Mouse (Mus musculus) lung, postnatal 4 days (tissue): ENCODE results near the gene Gm527.

Source experiments
- DNase-seq, 2 experiments: peaks; one replicate each; pipeline ENCODE4 v3.0.0; 2021

Gm527 gene

DNA sequence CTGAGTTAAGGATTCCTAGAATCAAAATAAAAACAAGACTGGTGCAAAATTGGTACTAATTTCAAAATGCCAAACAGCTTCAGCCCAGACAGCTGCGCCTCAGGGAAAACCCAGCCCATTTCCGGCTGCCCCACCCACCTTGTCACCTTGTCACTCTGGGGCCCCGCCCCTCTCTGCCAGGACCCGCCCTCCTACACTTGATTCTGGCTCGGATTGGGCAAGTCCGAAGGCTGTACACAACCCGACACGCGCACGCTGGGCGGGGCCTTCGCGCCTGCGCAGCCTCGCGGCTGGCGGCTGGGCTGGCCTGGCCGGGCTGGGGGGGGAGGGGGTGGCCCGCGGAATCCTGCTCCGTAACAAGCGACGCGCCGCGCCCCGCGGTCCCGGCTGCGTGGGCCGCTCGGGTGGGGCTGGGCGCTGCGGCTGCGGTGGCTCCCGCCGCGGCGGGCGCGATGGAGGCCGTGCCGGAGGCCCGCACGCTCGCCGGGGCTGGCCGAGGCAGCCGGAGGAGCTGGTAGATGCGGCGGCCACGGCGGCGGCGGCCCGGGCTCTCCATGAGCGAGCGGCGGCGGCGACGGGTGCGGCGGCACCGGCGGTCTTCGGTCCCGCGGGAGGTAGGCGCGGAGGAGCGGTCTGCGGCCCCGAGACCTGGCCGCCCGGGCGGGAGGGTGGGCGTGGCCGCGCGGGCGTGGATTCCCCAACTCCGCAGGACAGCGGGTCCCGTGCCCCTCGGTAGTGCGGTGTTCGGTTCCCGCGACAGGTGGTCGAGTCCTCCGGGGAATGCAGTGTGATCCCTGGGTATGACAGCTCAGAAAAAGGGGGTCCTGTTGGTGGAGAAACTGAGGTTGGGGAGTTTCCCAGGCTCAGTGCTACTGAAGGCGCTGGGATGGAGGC, at the start of gene Gm527:
Gene Gm527 (plus strand): TSS at position 329 of the 894 bp plus-strand sequence.
- DNase-seq = peak; percentile 95 to 97

DNA sequence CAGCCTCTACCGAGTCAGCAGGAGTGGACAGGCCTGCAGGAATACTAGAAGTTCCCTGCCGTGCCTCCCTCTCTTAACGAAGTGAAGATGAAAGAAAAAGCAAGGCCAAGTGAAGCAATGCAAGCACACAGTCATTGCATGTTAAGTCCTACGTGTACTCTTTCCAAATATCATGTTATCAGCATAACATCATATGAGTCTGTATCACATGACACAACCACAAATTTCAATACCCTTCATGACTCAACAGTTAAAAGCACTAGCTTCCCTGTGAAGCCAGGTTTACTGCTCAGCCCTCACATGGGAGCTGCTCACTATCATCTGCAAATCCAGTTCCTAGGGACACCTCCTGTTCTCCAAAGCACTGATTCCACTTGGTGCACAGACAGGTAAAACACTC, 46.6 kb upstream of the Gm527 start:
- no peak for DNase-seq

DNA sequence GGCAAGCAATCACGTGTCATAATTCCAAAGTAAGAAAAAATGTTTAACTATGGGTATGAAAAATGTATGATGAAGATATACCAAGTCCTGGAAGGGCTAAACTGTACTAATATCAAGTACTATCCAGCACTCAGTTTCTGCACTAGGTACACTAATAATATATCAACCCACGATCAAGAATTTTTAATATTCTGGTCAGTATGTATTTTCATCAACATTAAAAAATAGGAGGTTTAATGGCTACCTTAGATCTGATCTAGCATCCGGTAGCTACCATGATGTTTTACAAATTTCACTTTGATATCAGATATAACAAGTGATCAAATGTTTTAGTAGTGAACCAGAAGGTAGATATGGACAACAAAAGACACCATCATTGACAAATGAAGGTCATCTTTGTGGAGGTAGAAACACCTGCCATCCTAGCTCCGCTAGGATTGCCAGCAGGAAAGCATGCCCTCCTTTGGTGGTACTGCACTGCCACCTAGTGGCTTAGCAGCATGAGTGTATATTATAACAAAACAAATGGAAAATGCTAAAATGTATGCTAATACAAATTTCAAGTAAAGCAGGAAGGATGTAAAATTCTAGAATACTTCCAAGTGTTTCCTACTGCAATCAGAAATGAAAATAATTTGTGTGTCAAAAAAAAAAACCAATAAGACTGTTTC, 20.5 kb upstream of the Gm527 start:
- DNase-seq = peak; percentile 27 to 51

DNA sequence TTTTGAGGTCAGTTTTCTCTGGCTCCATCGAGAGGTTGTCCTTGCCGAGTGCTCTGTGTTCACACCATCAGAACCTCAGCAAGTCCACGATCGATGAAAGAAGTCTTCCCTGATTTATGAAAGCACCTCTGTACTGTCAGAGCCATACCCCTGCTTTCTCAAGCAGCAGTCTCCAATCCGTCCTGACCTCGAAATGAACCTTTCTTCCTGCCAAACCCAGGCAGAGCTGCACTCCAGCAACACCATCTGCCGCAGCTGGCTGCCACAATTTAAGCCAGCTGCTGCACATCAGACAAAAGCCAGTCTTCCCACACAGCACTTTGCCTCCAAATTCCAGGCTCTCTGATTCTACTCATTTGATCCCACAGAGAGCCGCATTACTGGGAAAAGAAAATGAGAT, 15.2 kb upstream of the Gm527 start:
- DNase-seq = peak; percentile 49 to 80

DNA sequence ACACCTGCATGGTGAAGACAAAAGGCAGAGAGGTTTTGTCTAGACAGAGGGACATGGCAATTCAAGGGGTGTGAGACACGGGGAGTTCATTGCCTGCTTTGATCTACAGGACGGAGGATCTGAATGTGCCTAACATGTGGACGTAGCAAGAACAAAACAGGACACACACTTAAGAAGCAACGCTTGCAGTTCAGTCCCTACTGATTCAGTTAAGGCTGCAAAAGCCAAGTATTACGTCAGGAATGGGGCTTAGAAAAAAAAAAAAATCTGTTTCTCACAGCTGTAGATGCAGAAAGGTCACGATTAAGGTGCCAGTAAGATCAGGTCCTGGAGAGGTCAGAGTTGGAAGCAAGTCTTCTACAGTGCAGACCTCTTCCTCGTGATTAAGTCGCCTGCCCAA, 14.5 kb upstream of the Gm527 start:
- no peak for DNase-seq

DNA sequence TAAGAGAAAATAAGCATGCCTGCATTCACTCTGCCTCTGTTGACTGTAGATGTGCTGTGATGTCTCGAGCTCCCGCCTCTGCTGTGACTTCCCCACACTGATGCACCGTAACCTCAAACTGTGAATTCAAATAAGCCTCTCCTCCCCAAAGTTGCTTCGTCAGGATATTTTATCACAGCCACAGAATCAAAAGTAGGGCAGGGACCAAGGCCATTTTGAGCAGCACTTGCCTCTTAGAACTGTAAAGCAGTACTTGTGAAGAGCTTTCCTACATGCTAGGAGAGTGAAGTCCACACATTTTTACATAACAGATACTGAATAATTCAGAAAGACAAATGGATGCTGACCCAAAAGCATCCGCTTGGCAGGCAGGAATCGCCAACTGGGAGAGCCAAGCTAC, 4.7 kb upstream of the Gm527 start:
- no peak for DNase-seq

DNA sequence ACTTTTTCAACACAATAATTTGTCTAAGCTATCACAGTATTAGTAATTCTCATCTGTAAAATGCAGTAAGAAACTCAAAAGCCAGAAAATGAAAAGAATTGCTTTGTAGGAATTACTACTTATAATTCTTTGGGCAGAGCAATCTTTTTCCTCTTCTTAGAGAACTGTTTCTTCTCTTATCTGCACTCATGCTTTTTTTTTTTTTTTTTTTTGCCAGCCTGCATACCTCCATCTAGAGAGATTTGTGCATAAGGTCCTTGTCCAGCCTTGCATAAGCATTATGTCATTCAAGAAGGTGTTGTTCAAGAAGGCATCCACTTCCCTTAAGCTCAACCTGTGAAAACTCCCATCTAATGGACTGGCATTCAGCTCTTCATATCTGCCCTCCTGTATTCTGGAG, 971 bp upstream of the Gm527 start:
- no peak for DNase-seq

DNA sequence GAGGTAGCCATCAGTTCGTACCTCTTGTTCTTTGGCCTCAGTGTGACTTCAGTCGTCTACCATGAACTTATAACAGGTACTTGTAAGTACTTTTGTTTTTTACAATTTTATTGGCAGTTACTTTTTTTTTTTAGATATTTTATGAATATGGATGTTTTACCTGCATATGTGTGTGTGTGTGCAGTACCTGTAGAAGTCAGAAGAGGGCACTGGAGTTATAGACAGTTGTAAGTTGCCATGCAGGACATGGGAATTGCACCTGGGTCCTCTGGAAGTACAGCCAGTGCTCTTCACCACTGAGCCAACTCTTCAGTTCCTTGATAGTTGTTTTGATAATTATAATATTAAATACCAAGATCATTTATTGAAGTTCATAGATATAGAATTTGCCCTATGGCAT, 19.8 kb downstream of the Gm527 start:
- DNase-seq = peak in 1 of 2 experiments; percentile 18

DNA sequence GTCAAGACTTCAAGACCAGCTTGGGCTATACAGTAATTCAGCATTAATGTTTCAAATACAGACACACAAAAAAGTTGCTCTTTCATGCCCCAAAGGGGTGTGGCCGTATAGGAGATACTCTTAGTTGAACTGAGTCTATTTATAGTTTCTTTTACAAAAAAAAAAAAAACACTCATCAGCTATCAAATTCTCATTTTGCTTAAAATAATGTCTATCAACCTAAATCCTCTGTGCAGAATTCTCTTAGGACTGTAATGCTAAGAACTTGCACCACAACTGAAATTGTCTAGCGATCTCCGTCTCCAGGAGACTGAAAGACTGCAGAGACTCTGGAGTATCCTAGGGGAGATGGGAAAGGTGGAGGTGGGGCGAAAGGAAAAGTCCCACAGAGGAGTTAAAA, 46.9 kb downstream of the Gm527 start:
- DNase-seq = no peak

DNA sequence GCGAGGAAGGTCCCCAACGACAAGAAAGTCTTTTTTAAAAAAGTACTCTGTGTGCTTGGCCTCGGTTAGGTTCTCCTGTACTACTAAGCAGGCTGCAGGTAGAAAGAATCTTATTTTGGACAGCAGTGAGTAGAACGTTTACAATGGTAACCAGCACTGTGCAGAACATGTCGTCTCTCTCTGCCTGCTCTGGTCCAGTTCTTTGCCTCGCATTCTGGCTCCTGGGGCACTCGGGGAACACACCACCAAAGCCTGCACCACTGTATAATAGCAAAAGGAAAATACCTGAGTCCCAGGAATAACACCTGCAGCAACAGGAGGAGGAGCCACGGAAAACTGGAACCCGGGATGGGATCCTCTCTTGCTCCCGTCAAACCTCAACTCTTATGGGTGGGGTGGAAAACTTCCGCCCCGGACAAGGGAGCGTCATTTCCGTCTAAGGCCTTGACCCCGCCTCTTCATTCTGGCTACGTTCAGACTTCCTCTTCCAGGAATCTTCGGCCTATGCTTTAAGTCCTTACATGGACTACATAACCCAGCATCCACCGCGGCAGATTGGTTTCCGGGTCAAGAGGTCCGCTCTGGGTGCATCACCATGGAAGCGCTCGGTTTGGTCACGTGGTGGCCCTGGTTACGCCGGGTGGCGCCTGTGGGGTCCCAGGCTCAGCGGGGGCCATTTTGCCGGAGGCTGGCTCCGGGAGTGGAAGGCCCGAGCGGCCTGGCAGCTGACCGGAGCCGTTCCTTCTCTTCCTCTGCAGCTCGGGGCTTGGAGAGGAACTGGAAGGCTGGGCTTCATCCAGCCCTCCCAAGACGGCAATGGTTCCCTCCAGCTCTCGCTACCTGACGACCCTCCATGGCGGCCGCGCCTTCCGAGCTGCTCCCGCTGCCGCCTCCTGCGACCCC, 47.7 kb downstream of the Gm527 start, which contains the start of the genes Klhl28 and Togaram1:
Gene Klhl28 (minus strand): TSS at position 411 of the 903 bp plus-strand sequence.
Gene Togaram1 (plus strand): TSS at position 681 of the 903 bp plus-strand sequence.
- peak; percentile 99 for DNase-seq

DNA sequence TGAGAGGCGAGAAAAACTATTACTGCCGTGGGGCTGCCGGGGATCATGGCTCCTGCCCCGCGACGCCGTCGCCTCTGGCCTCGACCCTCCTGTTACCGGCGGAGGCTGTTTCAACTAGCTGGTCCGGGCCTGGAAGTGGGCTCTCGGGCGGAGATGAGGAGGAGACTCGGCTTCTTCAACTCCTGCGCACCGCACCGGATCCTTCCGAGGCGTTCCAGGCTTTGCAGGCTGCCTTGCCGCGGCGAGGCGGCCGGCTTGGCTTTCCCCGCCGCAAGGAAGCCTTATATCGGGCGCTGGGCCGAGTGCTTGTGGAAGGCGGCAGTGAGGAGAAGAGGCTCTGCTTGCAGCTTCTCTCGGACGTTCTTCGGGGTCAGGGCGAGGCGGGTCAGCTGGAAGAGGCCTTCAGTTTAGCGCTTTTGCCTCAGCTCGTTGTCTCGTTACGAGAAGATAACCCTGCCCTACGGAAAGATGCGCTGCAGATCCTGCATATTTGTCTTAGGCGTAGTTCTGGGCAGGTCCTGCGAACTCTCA, 48.5 kb downstream of the Gm527 start:
- DNase-seq = peak; percentile 73 to 75

DNA sequence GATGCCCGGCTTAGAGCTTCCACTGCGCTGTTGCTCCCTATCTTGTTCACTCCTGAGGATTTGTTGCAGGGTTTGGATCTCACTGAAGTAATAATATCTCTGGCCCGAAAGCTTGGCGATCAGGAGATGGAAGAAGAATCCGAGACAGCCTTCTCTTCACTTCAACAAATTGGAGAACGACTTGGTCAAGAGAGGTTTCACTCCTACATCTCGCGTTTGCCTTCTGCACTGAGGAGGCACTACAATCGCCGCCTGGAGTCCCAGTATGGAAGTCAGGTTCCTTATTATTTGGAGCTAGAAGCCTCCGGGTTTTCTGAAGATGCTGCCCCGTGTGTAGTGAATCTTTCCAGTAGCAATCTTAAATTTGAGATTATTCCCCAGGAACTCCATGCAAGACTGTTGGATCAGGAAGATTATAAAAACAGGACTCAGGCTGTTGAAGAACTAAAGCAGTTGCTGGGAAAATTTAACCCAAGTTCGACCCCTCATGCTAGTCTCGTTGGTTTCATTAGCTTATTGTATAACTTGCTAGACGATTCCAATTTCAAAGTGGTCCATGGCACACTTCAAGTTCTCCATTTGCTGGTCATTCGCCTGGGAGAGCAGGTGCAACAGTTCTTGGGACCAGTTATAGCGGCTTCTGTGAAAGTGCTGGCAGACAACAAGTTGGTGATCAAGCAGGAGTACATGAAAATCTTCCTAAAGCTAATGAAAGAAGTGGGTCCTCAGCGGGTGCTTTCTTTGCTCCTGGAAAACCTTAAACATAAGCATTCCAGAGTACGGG, 49.1 kb downstream of the Gm527 start:
- peak in 1 of 2 experiments; percentile 19 for DNase-seq

DNA sequence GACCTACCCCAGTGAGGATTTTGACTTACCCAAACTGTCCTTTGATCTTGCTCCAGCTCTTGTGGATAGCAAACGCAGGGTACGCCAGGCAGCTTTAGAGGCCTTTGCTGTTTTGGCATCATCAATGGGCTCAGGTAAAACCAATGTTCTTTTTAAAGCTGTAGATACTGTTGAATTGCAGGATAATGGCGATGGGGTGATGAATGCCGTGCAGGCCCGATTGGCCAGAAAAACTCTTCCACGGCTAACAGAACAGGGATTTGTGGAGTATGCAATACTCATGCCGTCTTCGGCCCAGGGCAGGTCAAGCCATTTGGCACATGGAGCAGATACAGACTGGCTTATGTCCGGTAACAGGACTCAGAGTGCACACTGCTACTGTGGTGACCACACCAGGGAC, 49.8 kb downstream of the Gm527 start:
- peak; percentile 6 to 25 for DNase-seq

DNA sequence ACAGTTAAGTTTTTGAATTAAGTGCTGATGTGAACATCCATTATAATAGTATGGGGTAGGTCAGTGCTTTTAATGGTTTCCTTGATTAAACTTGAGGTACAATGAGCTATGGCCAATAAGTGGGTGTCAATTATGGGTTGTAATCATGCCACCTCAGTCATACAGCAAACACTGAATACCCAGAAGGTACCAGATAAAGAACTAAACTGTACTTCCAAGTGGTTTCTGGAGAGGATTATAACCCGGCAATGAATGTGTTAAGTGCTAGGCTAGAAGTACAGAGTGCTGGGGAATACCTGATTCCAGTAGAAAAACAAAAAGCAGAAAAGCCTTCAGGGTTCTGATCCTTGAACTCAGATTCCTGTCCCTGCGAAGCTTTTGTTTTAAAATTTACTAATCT, 50.4 kb downstream of the Gm527 start:
- no peak for DNase-seq

DNA sequence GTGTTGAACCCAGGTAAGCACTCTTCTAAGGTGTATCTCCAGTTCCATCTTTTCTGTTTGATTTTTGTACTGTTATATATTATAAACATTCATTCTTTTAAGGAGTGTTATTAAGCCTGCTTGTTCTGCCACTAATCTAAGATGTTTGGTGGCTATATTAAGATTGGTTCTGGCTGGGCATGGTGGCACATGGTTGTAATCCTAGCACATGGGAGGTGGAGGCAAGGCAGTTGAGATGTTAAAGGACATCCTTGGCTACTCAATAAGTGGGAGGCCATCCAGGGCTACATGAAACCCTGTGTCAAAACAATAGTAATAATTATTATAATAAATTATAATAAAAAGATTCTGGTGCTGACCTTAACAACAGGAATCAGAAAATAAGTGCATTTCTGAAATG, 53.7 kb downstream of the Gm527 start:
- DNase-seq = no peak

DNA sequence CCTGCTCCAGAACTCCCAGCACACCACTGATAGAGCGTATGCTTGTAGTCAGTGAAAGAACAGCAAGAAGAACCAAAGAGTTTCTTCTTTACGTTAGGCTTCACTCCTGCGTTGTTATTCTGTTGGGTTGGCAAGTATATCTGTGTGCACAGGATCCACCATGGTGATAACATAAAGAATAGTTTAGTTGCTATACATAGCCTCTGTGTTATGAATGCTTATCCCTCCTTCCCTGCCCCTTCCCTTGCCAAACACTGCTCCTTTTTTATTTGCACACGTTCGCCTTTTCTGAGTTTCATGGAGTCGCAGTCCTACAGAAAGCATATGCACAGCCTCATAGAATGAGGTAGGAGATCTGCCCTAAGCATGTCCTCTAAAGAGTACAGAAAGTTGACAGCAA, 54.4 kb downstream of the Gm527 start:
- no peak for DNase-seq
